Mouse (Mus musculus): ENCODE results near the gene Slf2. TPM values are rescaled to one million over a fixed set of nuclear protein-coding genes. Genes with fewer than 3 reads are reported as not detected.

Slf2 gene
- total and polyA plus RNA-seq, 3 experiments = 44.1 to 79.7 (median 79.5) TPM

DNA sequence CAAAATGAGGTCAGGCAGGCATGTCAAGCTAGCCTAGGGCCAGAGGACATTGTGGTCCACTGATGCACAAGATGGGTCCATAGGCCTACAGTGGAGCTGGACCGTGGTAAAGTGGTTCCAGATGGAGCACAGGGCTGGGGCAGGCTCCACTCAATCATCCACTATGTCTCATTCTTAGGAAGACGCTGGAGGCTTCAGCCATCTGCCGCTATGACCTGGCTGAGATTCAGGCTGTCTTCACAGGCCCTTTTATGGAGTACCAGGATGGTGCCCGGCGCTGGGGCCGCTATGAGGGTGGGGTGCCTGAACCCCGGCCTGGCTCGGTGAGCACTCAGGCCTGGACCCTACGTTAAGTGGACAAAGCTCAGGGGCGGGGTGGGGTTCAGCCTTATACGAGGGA is 66.8 kb downstream of the Slf2 start:
- no peak for ATAC-seq (ENCODE audit: extremely low read depth, insufficient number of reproducible peaks, low FRiP score, poor library complexity, severe bottlenecking)

DNA sequence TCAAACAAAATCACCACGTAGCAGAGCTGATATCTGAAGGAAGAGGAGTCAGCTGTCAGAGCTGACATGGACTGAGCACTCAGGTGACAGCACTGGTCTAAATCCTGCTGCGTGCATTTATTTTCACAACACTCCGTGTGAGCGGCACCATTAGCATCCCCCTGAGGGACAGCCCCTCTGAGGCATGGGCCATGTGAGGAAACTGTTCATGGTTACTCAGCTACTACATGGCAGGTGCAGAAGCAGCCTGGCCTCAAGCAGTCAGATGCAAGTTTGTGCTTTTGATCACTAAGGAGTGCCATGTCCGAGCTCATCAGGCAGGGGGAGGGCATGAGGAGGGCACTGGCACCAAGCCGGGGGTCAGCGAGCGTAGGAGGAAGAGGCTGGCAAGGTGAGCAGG is 68.7 kb downstream of the Slf2 start:
- peaks cover 41% of the 10 kb centered on the region for H3K36me3 ChIP-seq (replicated peaks)
- H3K9me3 ChIP-seq (replicated peaks) = no peaks in the 10 kb centered on the region
- ATAC-seq (ENCODE audit: extremely low read depth, insufficient number of reproducible peaks, low FRiP score, poor library complexity, severe bottlenecking) = no peak
- H3K4me1 ChIP-seq (ENCODE audit: insufficient read depth, low read depth, low read length) = peaks cover 58% of the 10 kb centered on the region
- no peak for DNase-seq (ENCODE audit: low spot score)
- no peak overlapping the region for H3K4me3 ChIP-seq (ENCODE audit: low read depth, low read length)
- peaks cover 31% of the 10 kb centered on the region for H3K27me3 ChIP-seq (ENCODE audit: insufficient read depth, low read length)
- TF ChIP-seq POLR2AphosphoS5 (IDR thresholded peaks at IDR 0.05; ENCODE audit: insufficient replicate concordance, low read depth, low read length) (no peak), TAL1 (conservative IDR thresholded peaks at IDR 0.05; ENCODE audit: low read depth, low read length) (no peak), GATA1 (IDR thresholded peaks at IDR 0.05; ENCODE audit: borderline replicate concordance, low read length) (no peak), GATA2 (IDR thresholded peaks at IDR 0.05; ENCODE audit: borderline replicate concordance, low read depth, low read length) (no peak)

More for the DNA sequence above, 66.8 kb downstream of the Slf2 start:
- peaks cover 40% of the 10 kb centered on the region for H3K27me3 ChIP-seq (ENCODE audit: insufficient read depth, low read length)
- H3K9me3 ChIP-seq (replicated peaks) = no peaks in the 10 kb centered on the region
- TF ChIP-seq GATA1 (IDR thresholded peaks at IDR 0.05; ENCODE audit: borderline replicate concordance, low read length) = no peak
- TF ChIP-seq POLR2AphosphoS5 (IDR thresholded peaks at IDR 0.05; ENCODE audit: insufficient replicate concordance, low read depth, low read length) = no peak
- DNase-seq (ENCODE audit: low spot score) = no peak
- H3K4me3 ChIP-seq (ENCODE audit: low read depth, low read length) = no peak overlapping the region
- H3K36me3 ChIP-seq (replicated peaks) = peaks cover 22% of the 10 kb centered on the region
- H3K4me1 ChIP-seq (ENCODE audit: insufficient read depth, low read depth, low read length) = peaks cover 41% of the 10 kb centered on the region

DNA sequence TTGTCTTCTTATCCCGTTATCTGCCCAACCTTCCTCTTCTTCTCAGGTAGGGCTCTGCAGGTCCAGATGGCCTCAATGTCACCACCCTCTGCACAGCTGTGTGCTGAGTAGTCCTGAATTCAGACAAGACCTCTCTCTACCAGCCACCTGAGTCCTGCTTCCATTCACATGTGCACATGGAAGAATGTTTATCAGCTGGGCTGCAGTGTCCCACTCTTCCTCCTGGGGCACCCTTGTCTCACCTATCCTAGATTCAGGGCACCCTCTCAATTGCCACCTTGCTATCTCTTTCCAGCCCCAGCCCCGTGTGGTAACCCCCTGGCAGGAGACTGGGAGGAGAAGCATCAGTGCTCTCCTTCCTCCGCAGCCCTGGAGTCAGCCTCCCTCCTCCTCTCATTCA is 71.3 kb downstream of the Slf2 start:
- Histone ChIP-seq H3K36me3 (replicated peaks) (peaks cover 52% of the 10 kb centered on the region), H3K9me3 (replicated peaks) (no peaks in the 10 kb centered on the region), H3K27me3 (ENCODE audit: insufficient read depth, low read length) (peaks cover 11% of the 10 kb centered on the region), H3K4me3 (ENCODE audit: low read depth, low read length) (no peak overlapping the region), H3K4me1 (ENCODE audit: insufficient read depth, low read depth, low read length) (peaks cover 63% of the 10 kb centered on the region)
- ATAC-seq (ENCODE audit: extremely low read depth, insufficient number of reproducible peaks, low FRiP score, poor library complexity, severe bottlenecking) = no peak
- no peak for DNase-seq (ENCODE audit: low spot score)
- TF ChIP-seq GATA2 (IDR thresholded peaks at IDR 0.05; ENCODE audit: borderline replicate concordance, low read depth, low read length) (no peak), CTCF (IDR thresholded peaks at IDR 0.05; ENCODE audit: low read depth, low read length) (0 out of 2 replicates have a peak, but pooled peaks have one; percentile 4)

DNA sequence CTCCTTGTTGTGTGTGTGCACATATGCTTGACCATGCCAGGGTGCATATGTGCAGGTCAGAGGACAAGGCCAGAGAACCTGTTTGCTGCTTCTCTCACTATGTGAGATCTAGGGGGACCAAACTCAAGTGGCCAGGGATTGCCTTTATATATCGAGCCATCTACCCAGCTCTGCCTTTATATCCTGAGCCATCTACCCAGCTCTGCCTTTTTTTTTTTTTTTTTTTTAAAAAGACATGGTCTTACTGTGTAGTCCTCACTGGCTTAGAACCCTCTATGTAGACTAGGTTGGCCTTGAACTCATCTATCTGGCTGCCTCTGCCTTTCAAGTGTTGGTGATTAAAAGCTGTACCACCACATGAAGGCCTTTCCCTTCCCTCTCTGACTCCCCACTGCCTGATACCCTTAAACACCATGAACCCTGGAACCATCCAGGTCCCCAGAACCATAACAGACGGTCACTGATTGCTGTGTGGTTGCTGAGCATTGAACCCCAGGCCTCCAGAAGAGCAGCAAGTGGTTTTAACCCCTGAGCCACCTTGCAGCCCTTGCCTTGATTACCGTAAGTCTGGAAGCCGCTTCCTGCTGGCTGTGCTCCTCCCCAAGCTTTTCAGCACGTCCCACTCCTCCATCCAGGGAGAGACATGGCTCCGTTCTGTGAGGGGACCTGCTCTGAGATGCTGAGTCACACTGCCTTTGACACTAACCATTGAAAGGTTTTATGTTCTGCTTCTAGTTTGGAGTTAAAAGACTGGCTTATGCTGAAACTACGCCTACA is 73.0 kb downstream of the Slf2 start:
- TF ChIP-seq CTCF (IDR thresholded peaks at IDR 0.05; ENCODE audit: low read depth, low read length) (no peak), GATA2 (IDR thresholded peaks at IDR 0.05; ENCODE audit: borderline replicate concordance, low read depth, low read length) (no peak), POLR2AphosphoS5 (IDR thresholded peaks at IDR 0.05; ENCODE audit: insufficient replicate concordance, low read depth, low read length) (no peak), GATA1 (IDR thresholded peaks at IDR 0.05; ENCODE audit: borderline replicate concordance, low read length) (no peak), TAL1 (conservative IDR thresholded peaks at IDR 0.05; ENCODE audit: low read depth, low read length) (no peak)
- Histone ChIP-seq H3K36me3 (replicated peaks) (peaks cover 68% of the 10 kb centered on the region), H3K9me3 (replicated peaks) (no peaks in the 10 kb centered on the region), H3K4me1 (ENCODE audit: insufficient read depth, low read depth, low read length) (peaks cover 63% of the 10 kb centered on the region), H3K4me3 (ENCODE audit: low read depth, low read length) (no peak overlapping the region; the same call in 1 of the 2 replicates), H3K27me3 (ENCODE audit: insufficient read depth, low read length) (no peaks in the 10 kb centered on the region; the same call in 1 of the 2 replicates)
- ATAC-seq (ENCODE audit: extremely low read depth, insufficient number of reproducible peaks, low FRiP score, poor library complexity, severe bottlenecking) = no peak
- no peak for DNase-seq (ENCODE audit: low spot score)

DNA sequence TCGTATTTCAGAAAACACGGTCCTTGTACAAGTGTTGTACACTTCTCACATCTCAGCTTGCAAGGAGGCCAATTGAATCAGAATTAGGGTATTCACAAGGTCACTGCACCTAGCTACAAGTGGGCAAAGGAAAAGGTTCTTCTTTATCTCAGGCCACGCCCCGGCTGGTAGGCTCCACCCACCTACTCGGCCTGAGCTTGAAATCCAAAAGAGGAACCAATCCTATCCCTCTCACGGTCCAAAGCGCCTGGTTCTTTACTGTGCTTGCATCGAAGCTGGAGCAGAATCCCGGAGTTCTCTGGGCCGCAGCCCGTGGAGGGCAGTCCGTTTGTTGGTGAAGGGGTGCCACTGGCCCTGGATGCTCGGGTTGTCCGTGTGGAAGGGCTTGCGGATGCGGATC is 74.5 kb downstream of the Slf2 start, which contains the start of gene Twnk:
Twnk (plus strand) TSS at position 220 of the 400 bp plus-strand sequence.
- ATAC-seq (ENCODE audit: extremely low read depth, insufficient number of reproducible peaks, low FRiP score, poor library complexity, severe bottlenecking) (peak; percentile 58), DNase-seq (ENCODE audit: low spot score) (peak; percentile 80)
- Histone ChIP-seq H3K36me3 (replicated peaks) (peaks cover 82% of the 10 kb centered on the region), H3K27me3 (ENCODE audit: insufficient read depth, low read length) (no peaks in the 10 kb centered on the region), H3K4me1 (ENCODE audit: insufficient read depth, low read depth, low read length) (peaks cover 66% of the 10 kb centered on the region), H3K4me3 (ENCODE audit: low read depth, low read length) (peak within 1 kb of the TSS; percentile 96), H3K9me3 (replicated peaks) (no peaks in the 10 kb centered on the region)
- TF ChIP-seq GATA2 (IDR thresholded peaks at IDR 0.05; ENCODE audit: borderline replicate concordance, low read depth, low read length) (no peak), CTCF (IDR thresholded peaks at IDR 0.05; ENCODE audit: low read depth, low read length) (no peak), GATA1 (IDR thresholded peaks at IDR 0.05; ENCODE audit: borderline replicate concordance, low read length) (no peak), POLR2AphosphoS5 (IDR thresholded peaks at IDR 0.05; ENCODE audit: insufficient replicate concordance, low read depth, low read length) (no peak), TAL1 (conservative IDR thresholded peaks at IDR 0.05; ENCODE audit: low read depth, low read length) (no peak)

DNA sequence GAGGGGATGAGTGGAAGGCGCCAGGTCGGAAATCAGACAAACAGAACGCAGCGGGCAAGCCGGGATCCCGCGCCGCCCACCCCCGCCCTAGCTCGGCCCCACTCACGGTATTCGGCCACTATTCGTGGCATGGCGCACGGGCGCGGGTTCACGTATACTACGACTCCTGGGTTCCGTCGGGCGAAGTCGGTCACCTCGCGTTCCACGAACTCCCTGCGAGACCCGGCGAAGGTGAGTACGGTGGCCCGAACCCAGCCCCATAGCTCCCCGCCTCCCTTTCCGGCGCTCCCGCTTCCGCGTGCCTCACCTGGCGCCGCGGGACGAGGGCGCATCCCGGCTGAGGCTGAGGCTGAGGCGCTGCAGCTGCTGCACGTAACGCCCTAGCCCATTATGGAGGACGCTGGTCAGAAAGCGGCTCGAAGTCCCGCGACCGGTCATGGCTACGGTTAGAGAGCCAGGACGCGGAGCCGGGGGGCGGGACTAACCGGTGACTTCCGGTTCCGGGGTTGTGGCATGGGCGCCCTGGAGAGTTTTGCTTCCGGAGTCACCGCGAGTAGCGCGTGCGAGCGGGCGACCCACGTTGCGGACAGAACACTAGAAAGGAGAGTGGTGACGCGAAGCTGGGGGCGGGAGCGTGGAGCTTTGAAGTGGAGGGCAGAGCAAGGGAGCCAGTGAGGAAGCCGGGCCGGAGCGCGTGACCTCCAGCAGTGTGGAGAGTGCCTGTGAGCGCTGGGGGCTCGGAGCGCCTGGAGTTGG is 75.2 kb downstream of the Slf2 start, which contains the start of gene Mrpl43:
Mrpl43 (minus strand) TSS at position 486 of the 756 bp plus-strand sequence.
- peaks cover 83% of the 10 kb centered on the region for H3K36me3 ChIP-seq (replicated peaks)
- H3K4me3 ChIP-seq (ENCODE audit: low read depth, low read length) = peak within 1 kb of the TSS; percentile 96
- no peaks in the 10 kb centered on the region for H3K27me3 ChIP-seq (ENCODE audit: insufficient read depth, low read length)
- peak; percentile 95 for DNase-seq (ENCODE audit: low spot score)
- H3K9me3 ChIP-seq (replicated peaks) = no peaks in the 10 kb centered on the region
- TF ChIP-seq POLR2AphosphoS5 (IDR thresholded peaks at IDR 0.05; ENCODE audit: insufficient replicate concordance, low read depth, low read length) (no peak), GATA2 (IDR thresholded peaks at IDR 0.05; ENCODE audit: borderline replicate concordance, low read depth, low read length) (no peak), TAL1 (conservative IDR thresholded peaks at IDR 0.05; ENCODE audit: low read depth, low read length) (no peak), GATA1 (IDR thresholded peaks at IDR 0.05; ENCODE audit: borderline replicate concordance, low read length) (no peak), CTCF (IDR thresholded peaks at IDR 0.05; ENCODE audit: low read depth, low read length) (no peak)
- peak; percentile 86 for ATAC-seq (ENCODE audit: extremely low read depth, insufficient number of reproducible peaks, low FRiP score, poor library complexity, severe bottlenecking)
- peaks cover 64% of the 10 kb centered on the region for H3K4me1 ChIP-seq (ENCODE audit: insufficient read depth, low read depth, low read length)
